In the genomic region with DNA sequence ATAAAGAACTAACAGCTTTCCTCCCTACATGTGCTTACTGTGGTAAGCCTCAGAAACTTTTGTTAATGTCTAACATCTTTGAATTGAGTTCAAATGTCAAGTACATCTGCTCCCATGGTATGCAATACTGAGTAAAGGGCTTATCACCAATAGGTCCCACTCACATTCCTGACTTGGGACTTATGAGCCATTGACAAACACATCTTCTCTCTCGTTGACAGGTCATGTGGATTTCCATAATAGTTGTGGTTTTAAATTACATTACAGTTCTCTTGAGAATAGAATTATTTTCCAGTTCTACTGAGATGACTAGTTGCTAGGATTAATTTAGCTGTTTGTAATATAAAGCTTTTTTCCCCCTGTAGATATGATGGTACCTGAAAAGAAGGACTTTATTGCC, we compare ENCODE assay signal across 25 mouse cellular contexts. TPM values are rescaled to one million over a fixed set of nuclear protein-coding genes. Genes with fewer than 3 reads are reported as not detected.
"Had no signal": no experiment of that assay in that cellular context is flagged by ENCODE, and none has a peak within 500 bp of the region (broad histone marks: within the 10 kb centered on the region; RNA-seq: fewer than 3 reads in every experiment).

No protein-coding gene starts in this region.

- H3K4me3 ChIP-seq: embryonic facial prominence, embryonic 10.5 days; embryonic facial prominence, embryonic 12.5 days; embryonic facial prominence, embryonic 13.5 days; embryonic facial prominence, embryonic 15.5 days; erythroblast, embryonic 14.5 days; forebrain, embryonic 10.5 days; forebrain, embryonic 12.5 days; forebrain, embryonic 13.5 days; forebrain, embryonic 15.5 days; gastrocnemius, adult 2 months; heart, adult 2 months had no signal

- H3K27ac ChIP-seq: embryonic facial prominence, embryonic 10.5 days; embryonic facial prominence, embryonic 12.5 days; embryonic facial prominence, embryonic 13.5 days; embryonic facial prominence, embryonic 15.5 days; forebrain, embryonic 10.5 days; forebrain, embryonic 12.5 days; forebrain, embryonic 13.5 days; forebrain, embryonic 15.5 days; gastrocnemius, adult 2 months; heart, adult 2 months had no signal

- DNase-seq: cerebellum, adult 8-10 months; cerebellum, adult 9-10 months; cerebellum, adult 9-11 months; cerebellum, postnatal 10 days; cerebellum, postnatal 14 days; cerebellum, postnatal 25 days; cerebellum, postnatal 36 days; embryo, embryonic 11 days; forebrain, postnatal 0 days; gastrocnemius, adult 2 months; gastrocnemius, postnatal 10 days; gastrocnemius, postnatal 14 days; gastrocnemius, postnatal 25 days; gastrocnemius, postnatal 36 days; heart, adult 18-20 months; heart, adult 2 months had no signal

RNA-seq across cellular contexts. Expression of gene Prdm5, which starts 49.9 kb away (rescaled TPM):
- polyA plus RNA-seq: erythroblast, embryonic 14.5 days had no signal
